ENCODE assay signal across 8 mouse cellular contexts in genomic region chr4:155774280-155774754, GRCm38 (mm10). TPM values are rescaled to one million over a fixed set of nuclear protein-coding genes. Genes with fewer than 3 reads are reported as not detected.
A peak's percentile ranks its signal among the peaks of the same experiment; 100 is the strongest.
DNase-seq lines count a peak whose midpoint lies in the region; ATAC-seq and TF ChIP-seq lines count a peak whose summit lies in the region.

Vwa1 (minus strand) TSS chr4:155774698.

- ATAC-seq in CD4-positive, CD25-positive, alpha-beta regulatory T cell, adult 4 months, result peak; percentile 81
- peak; percentile 57; the same call in 1 of the 2 replicates for ATAC-seq in heart, embryonic 14.5 days (ENCODE audit: insufficient number of reproducible peaks, insufficient read depth, low FRiP score, low read depth)
- ATAC-seq in liver, embryonic 14.5 days (ENCODE audit: insufficient read depth), result peak; percentile 60
- peak; percentile 48 for ATAC-seq in neural tube, embryonic 12.5 days (ENCODE audit: low FRiP score, low read depth)

- H3K4me1 ChIP-seq in forebrain, embryonic 10.5 days, result peaks cover 53% of the 10 kb centered on the region
- peaks cover 27 to 50% of the 10 kb centered on the region in 2 experiments for H3K4me1 ChIP-seq in heart, embryonic 14.5 days (ENCODE audit: control insufficient read depth in 2 of 2, insufficient read depth in 2 of 2, low read length in 2 of 2)
- H3K4me1 ChIP-seq in liver, embryonic 14.5 days (replicated peaks; ENCODE audit: control insufficient read depth in 2 of 2, insufficient read depth in 2 of 2, low read length in 1 of 2), result peaks cover 0 to 4% of the 10 kb centered on the region in 2 experiments; a peak in 1 of 4 replicates
- H3K4me1 ChIP-seq in neural tube, embryonic 12.5 days, result peaks cover 21% of the 10 kb centered on the region
- H3K4me1 ChIP-seq in testis, adult 2 months (ENCODE audit: control insufficient read depth, insufficient read depth, low read length), result peaks cover 37% of the 10 kb centered on the region

- H3K4me3 ChIP-seq in forebrain, embryonic 10.5 days, result peak within 1 kb of the TSS; percentile 52
- H3K4me3 ChIP-seq in heart, embryonic 14.5 days (ENCODE audit: control insufficient read depth in 1 of 2, insufficient read depth in 1 of 2, low read depth in 1 of 2, low read length in 2 of 2), result peak within 1 kb of the TSS; percentile 41 to 45
- H3K4me3 ChIP-seq in liver, embryonic 14.5 days (ENCODE audit: insufficient read depth in 1 of 2, low read depth in 2 of 2, low read length in 2 of 2), result peak within 1 kb of the TSS in 1 of 2 experiments; percentile 21; a peak in 2 of 4 replicates
- peak within 1 kb of the TSS; percentile 31 for H3K4me3 ChIP-seq in neural tube, embryonic 12.5 days
- peak within 1 kb of the TSS; percentile 76 for H3K4me3 ChIP-seq in testis, adult 2 months (ENCODE audit: control insufficient read depth, low read depth, low read length)

- no peaks in the 10 kb centered on the region for H3K36me3 ChIP-seq in forebrain, embryonic 10.5 days (replicated peaks)
- H3K36me3 ChIP-seq in heart, embryonic 14.5 days (ENCODE audit: control insufficient read depth, insufficient read depth, low read length), result no peaks in the 10 kb centered on the region
- no peaks in the 10 kb centered on the region for H3K36me3 ChIP-seq in liver, embryonic 14.5 days (replicated peaks; ENCODE audit: control insufficient read depth, insufficient read depth, low read depth)
- H3K36me3 ChIP-seq in neural tube, embryonic 12.5 days, result no peaks in the 10 kb centered on the region
- H3K36me3 ChIP-seq in testis, adult 2 months (ENCODE audit: control insufficient read depth, insufficient read depth, low read length), result no peaks in the 10 kb centered on the region

- no peak for TF ChIP-seq EP300 in liver, embryonic 14.5 days (IDR thresholded peaks at IDR 0.05; ENCODE audit: low read depth)

- TF ChIP-seq CTCF in liver, embryonic 14.5 days (IDR thresholded peaks at IDR 0.05; ENCODE audit: low read depth), result peak; percentile 19; the same call in 1 of the 2 replicates
- TF ChIP-seq CTCF in testis, adult 2 months (IDR thresholded peaks at IDR 0.05; ENCODE audit: control insufficient read depth, insufficient read depth, insufficient replicate concordance, low read depth, low read length), result no peak

- whole genome bisulfite sequencing in forebrain, embryonic 10.5 days, result 2% methylated on average over 35 of the region's 35 CpGs
- WGBS in heart, embryonic 14.5 days, result 1% methylated on average over 35 of the region's 35 CpGs
- 2% methylated on average over 35 of the region's 35 CpGs for WGBS in liver, embryonic 14.5 days (ENCODE audit: insufficient replicate concordance)
- 1% methylated on average over 35 of the region's 35 CpGs for WGBS in neural tube, embryonic 12.5 days

- H3K27me3 ChIP-seq in forebrain, embryonic 10.5 days (ENCODE audit: poor library complexity, severe bottlenecking), result peaks cover 57% of the 10 kb centered on the region
- H3K27me3 ChIP-seq in heart, embryonic 14.5 days (ENCODE audit: control insufficient read depth, insufficient read depth, low read length), result peaks cover 35% of the 10 kb centered on the region
- peaks cover 26% of the 10 kb centered on the region for H3K27me3 ChIP-seq in liver, embryonic 14.5 days (ENCODE audit: control insufficient read depth, insufficient read depth, low read length)
- peaks cover 26% of the 10 kb centered on the region for H3K27me3 ChIP-seq in neural tube, embryonic 12.5 days (replicated peaks)
- H3K27me3 ChIP-seq in testis, adult 2 months (ENCODE audit: control insufficient read depth, insufficient read depth, low read length), result no peaks in the 10 kb centered on the region

- peak; percentile 70 for DNase-seq in c-Kit-positive CD71-negative TER-119-negative erythroid progenitor cells, embryonic 14.5 days (ENCODE audit: low read depth)
- DNase-seq in forebrain, embryonic 10.5 days (ENCODE audit: extremely low spot score, low spot score), result peak; percentile 82
- peak; percentile 95 for DNase-seq in kidney, postnatal 10 days
- peak in 1 of 3 experiments; percentile 64 for DNase-seq in liver, embryonic 14.5 days (ENCODE audit: low read depth in 3 of 3, low spot score in 3 of 3)

- H3K9me3 ChIP-seq in forebrain, embryonic 10.5 days, result no peaks in the 10 kb centered on the region
- no peaks in the 10 kb centered on the region for H3K9me3 ChIP-seq in heart, embryonic 14.5 days (ENCODE audit: control insufficient read depth, low read length)
- H3K9me3 ChIP-seq in liver, embryonic 14.5 days (ENCODE audit: control insufficient read depth, low read length), result no peaks in the 10 kb centered on the region
- no peaks in the 10 kb centered on the region for H3K9me3 ChIP-seq in neural tube, embryonic 12.5 days

- peak within 1 kb of the TSS; percentile 72 for H3K27ac ChIP-seq in forebrain, embryonic 10.5 days
- peak within 1 kb of the TSS; percentile 51 to 60; a peak in 3 of 4 replicates for H3K27ac ChIP-seq in heart, embryonic 14.5 days (replicated peaks in 1 of 2; ENCODE audit: control insufficient read depth in 1 of 2, insufficient read depth in 1 of 2, low read depth in 2 of 2, low read length in 2 of 2)
- no peak within 1 kb of the TSS for H3K27ac ChIP-seq in liver, embryonic 14.5 days
- H3K27ac ChIP-seq in neural tube, embryonic 12.5 days, result no peak within 1 kb of the TSS
- peak within 1 kb of the TSS; percentile 85 for H3K27ac ChIP-seq in testis, adult 2 months (ENCODE audit: control insufficient read depth, insufficient read depth, low read depth, low read length)

- peak; percentile 90 for TF ChIP-seq POLR2A in testis, adult 2 months (IDR thresholded peaks at IDR 0.05; ENCODE audit: control insufficient read depth, low read depth, low read length)

- H3K4me2 ChIP-seq in heart, embryonic 14.5 days (ENCODE audit: low read length), result peak within 1 kb of the TSS; percentile 78
- H3K4me2 ChIP-seq in liver, embryonic 14.5 days (ENCODE audit: low read depth), result peak within 1 kb of the TSS; percentile 60
- peak within 1 kb of the TSS; percentile 67 for H3K4me2 ChIP-seq in neural tube, embryonic 12.5 days (replicated peaks)

- H3K9ac ChIP-seq in heart, embryonic 14.5 days (ENCODE audit: low read length), result peak within 1 kb of the TSS; percentile 59
- no peak within 1 kb of the TSS for H3K9ac ChIP-seq in liver, embryonic 14.5 days (replicated peaks)
- H3K9ac ChIP-seq in neural tube, embryonic 12.5 days, result peak within 1 kb of the TSS; percentile 45; the same call in 1 of the 2 replicates

RNA-seq across cellular contexts. Expression of gene Vwa1, which starts in this region (rescaled TPM):
- under 1 TPM in 1 of 2 experiments, not detected in 1; 0.23 TPM for polyA plus RNA-seq in CD4-positive, CD25-positive, alpha-beta regulatory T cell, adult 4 months (2017; shearing (Covaris generic))
- 9.7 and 11.3 TPM in 2 replicates for polyA plus RNA-seq in forebrain, embryonic 10.5 days (2016; fragmentation: Nextera tagmentation; extraction: Ambion mirVana)
- polyA plus RNA-seq in heart, embryonic 14.5 days (2014; fragmentation: Nextera tagmentation; extraction: Ambion mirVana), result 4.5 and 4.9 TPM in 2 replicates
- polyA plus RNA-seq in liver, embryonic 14.5 days (2012; rRNA removed), result 0.13 and 0.15 TPM in 2 replicates
- 0.14 and 0.19 TPM in 2 replicates for polyA plus RNA-seq in liver, embryonic 14.5 days (2014; fragmentation: Nextera tagmentation; extraction: Ambion mirVana)
- 16.6 and 17.9 TPM in 2 replicates for polyA plus RNA-seq in neural tube, embryonic 12.5 days (2016; fragmentation: Nextera tagmentation; extraction: Ambion mirVana)
- 5.5 and 5.6 TPM in 2 replicates for polyA plus RNA-seq in testis, adult 2 months (2012; rRNA removed)

Comparison
In these comparisons a context has a peak if more than half of its experiments do, and no peak if none do; other contexts are left out.
1. Peak in ATAC-seq in CD4-positive, CD25-positive, alpha-beta regulatory T cell, adult 4 months; RNA of the gene not detected or under 1 TPM.
2. Peak in ATAC-seq and H3K4me2 ChIP-seq in liver, embryonic 14.5 days; RNA of the gene not detected or under 1 TPM.
3. H3K27ac ChIP-seq: peak in forebrain, embryonic 10.5 days (single experiment), heart, embryonic 14.5 days (2 of 2) and testis, adult 2 months (single experiment); none in liver, embryonic 14.5 days (single experiment) and neural tube, embryonic 12.5 days (single experiment).
4. Peak in every context shown above with its lines, with median percentiles within 50 percentile points of each other: ATAC-seq and H3K4me2 ChIP-seq.